Mouse (Mus musculus): Measurements from ENCODE around the gene Greb1.

- TF ChIP-seq CTCF (IDR thresholded peaks at IDR 0.05; ENCODE audit: insufficient read depth, low read depth, low read length) (no peak), POLR2A (IDR thresholded peaks at IDR 0.05; ENCODE audit: insufficient read depth, low read depth, low read length) (no peak)
These were observed 170.4 kb downstream of the Greb1 start for GRCm38 (mm10) chr12:16630152-16630865.
